Mouse (Mus musculus) cortical plate, adult 2 months (tissue): ENCODE results near the gene Syna.

Experiments
- CTCF ChIP-seq: fragments of 200-500 bp; IDR thresholded peaks from 2 replicates; pipeline ENCODE4 v1.5.1; 2011; ENCODE audit warnings: mild to moderate bottlenecking, control low read depth, low read length; ENCODE audit not compliant: insufficient read depth; ENCODE audit errors: extremely low read depth
- POLR2A ChIP-seq: fragments of 200-500 bp; IDR thresholded peaks from 2 replicates; pipeline ENCODE4 v1.6.1; 2011; ENCODE audit warnings: mild to moderate bottlenecking, low read length, control low read depth; ENCODE audit not compliant: insufficient read depth; ENCODE audit errors: extremely low read depth

- TF ChIP-seq CTCF = no peak
- TF ChIP-seq POLR2A = no peak
These were observed 9.1 kb downstream of the Syna start for GRCm38 (mm10) chr5:134550836-134551232.
